Mouse (Mus musculus): Measurements from ENCODE around the gene Tnrc6c. TPM values are rescaled to one million over a fixed set of nuclear protein-coding genes. Genes with fewer than 3 reads are reported as not detected.
A peak's percentile ranks its signal among the peaks of the same experiment; 100 is the strongest.

Gene Tnrc6c
- polyA plus RNA-seq, 1 experiment: 14.6 TPM

DNA sequence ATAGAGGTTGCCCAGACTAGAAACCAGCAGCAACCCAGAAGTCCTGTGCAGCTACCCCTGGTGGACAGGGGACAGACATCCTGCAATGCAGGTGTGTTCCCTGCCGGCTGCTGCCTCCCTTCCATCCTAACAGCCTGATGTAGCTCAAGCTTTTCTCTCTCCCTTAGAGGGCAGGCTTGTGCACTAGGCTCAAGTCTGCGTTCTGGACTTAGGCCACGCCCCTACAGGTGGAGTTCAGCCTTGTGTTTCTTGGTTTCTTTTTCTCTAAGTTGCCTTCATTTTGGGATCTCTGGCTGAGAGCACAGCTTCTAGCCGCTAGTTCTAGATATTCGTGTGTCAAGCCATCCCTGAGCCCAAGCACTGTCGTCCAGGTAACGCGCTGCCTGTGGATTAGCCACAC, 31.9 kb downstream of the Tnrc6c start:
- H3K4me3 ChIP-seq (ENCODE audit: low read depth, low read length): peak overlapping the region; percentile 55
- TF ChIP-seq CTCF (IDR thresholded peaks at IDR 0.05; ENCODE audit: extremely low read depth, insufficient read length, insufficient replicate concordance, low read depth, low read length) (peak; percentile 57; the same call in 1 of the 2 replicates), POLR2A (IDR thresholded peaks at IDR 0.05; ENCODE audit: low read depth, low read length) (no peak)
- 14% methylated on average over 8 of the region's 8 CpGs for WGBS
- peaks cover 7% of the 10 kb centered on the region for H3K4me1 ChIP-seq (ENCODE audit: control insufficient read depth, insufficient read depth, insufficient read length, low read length)
- H3K36me3 ChIP-seq (ENCODE audit: control insufficient read depth, insufficient read depth, low read length): no peaks in the 10 kb centered on the region
- H3K27me3 ChIP-seq (ENCODE audit: control insufficient read depth, insufficient read depth, low read length): no peaks in the 10 kb centered on the region
- peak overlapping the region; percentile 46 for H3K27ac ChIP-seq (ENCODE audit: insufficient read depth, low read depth, low read length)

DNA sequence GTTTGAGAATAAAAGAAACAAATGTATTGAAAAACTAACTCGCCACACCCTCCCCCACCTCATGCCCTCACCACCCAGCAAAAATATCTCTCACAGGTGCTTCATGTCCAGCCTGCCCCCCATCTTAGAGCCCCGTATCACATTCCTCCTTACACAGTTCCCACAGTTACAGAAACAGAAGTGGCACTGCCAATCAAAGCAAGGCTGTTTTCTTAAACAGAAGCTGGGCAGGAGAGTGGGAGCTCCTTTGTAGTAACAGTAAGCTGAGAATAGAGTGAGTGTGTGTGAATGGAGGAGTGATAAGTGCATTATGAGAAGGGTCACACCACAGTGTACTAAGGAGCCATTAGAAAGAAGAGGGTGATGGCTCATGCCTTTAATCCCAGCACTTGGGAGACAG, 34.5 kb downstream of the Tnrc6c start:
- Histone ChIP-seq H3K27me3 (ENCODE audit: control insufficient read depth, insufficient read depth, low read length) (no peaks in the 10 kb centered on the region), H3K4me3 (ENCODE audit: low read depth, low read length) (no peak overlapping the region), H3K27ac (ENCODE audit: insufficient read depth, low read depth, low read length) (no peak overlapping the region), H3K4me1 (ENCODE audit: control insufficient read depth, insufficient read depth, insufficient read length, low read length) (peaks cover 7% of the 10 kb centered on the region), H3K36me3 (ENCODE audit: control insufficient read depth, insufficient read depth, low read length) (no peaks in the 10 kb centered on the region)
- TF ChIP-seq POLR2A (IDR thresholded peaks at IDR 0.05; ENCODE audit: low read depth, low read length): no peak
- no peak for TF ChIP-seq CTCF (IDR thresholded peaks at IDR 0.05; ENCODE audit: extremely low read depth, insufficient read length, insufficient replicate concordance, low read depth, low read length)
- WGBS: 80% methylated on average over 2 of the region's 2 CpGs

DNA sequence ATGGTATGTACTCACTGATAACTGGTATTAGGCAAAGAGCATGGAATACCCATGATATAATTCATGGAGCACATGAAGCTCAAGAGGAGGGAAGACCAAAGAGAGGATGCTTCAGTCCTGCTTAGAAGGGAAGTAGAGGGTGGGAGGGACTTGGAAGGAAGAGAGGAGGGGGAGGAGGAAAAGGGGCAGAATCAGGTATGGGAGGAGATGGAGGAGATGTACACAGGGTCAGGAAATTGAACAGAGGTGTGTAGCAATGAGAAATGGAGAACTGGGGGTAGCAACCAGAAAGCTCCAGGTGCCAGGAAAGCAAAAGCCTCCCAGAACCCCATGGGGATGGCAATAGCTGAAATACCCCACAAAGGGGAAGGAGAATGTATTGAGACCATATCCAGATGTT, 37.2 kb downstream of the Tnrc6c start:
- TF ChIP-seq CTCF (IDR thresholded peaks at IDR 0.05; ENCODE audit: extremely low read depth, insufficient read length, insufficient replicate concordance, low read depth, low read length): no peak
- no peak for TF ChIP-seq POLR2A (IDR thresholded peaks at IDR 0.05; ENCODE audit: low read depth, low read length)
- H3K27me3 ChIP-seq (ENCODE audit: control insufficient read depth, insufficient read depth, low read length): no peaks in the 10 kb centered on the region
- H3K4me1 ChIP-seq (ENCODE audit: control insufficient read depth, insufficient read depth, insufficient read length, low read length): peaks cover 3% of the 10 kb centered on the region
- no peak overlapping the region for H3K4me3 ChIP-seq (ENCODE audit: low read depth, low read length)
- H3K27ac ChIP-seq (ENCODE audit: insufficient read depth, low read depth, low read length): no peak overlapping the region
- no peaks in the 10 kb centered on the region for H3K36me3 ChIP-seq (ENCODE audit: control insufficient read depth, insufficient read depth, low read length)

DNA sequence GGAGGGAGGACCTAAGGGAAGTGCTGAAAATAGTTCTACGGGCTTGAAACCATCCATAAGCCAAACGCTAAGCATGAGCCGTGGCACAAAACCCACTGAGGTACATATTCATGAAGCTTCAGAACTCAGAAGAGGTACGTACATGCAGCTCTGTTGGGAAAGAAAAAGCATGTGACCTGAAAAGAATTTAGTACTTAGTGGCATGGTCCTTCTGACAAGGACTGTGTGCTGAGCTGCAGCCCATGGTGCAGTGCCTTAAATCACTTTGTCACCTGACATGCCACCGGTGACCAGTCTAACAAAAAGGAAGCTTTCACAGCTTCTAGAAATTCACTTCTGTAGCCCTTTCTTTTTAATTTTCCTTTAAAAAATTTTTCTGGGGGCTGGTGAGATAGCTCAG, 40.0 kb downstream of the Tnrc6c start:
- WGBS: 92% methylated on average over 5 of the region's 5 CpGs
- H3K4me1 ChIP-seq (ENCODE audit: control insufficient read depth, insufficient read depth, insufficient read length, low read length): no peaks in the 10 kb centered on the region
- no peak overlapping the region for H3K4me3 ChIP-seq (ENCODE audit: low read depth, low read length)
- no peaks in the 10 kb centered on the region for H3K27me3 ChIP-seq (ENCODE audit: control insufficient read depth, insufficient read depth, low read length)
- no peaks in the 10 kb centered on the region for H3K36me3 ChIP-seq (ENCODE audit: control insufficient read depth, insufficient read depth, low read length)
- TF ChIP-seq POLR2A (IDR thresholded peaks at IDR 0.05; ENCODE audit: low read depth, low read length) (no peak), CTCF (IDR thresholded peaks at IDR 0.05; ENCODE audit: extremely low read depth, insufficient read length, insufficient replicate concordance, low read depth, low read length) (no peak)
- H3K27ac ChIP-seq (ENCODE audit: insufficient read depth, low read depth, low read length): no peak overlapping the region

DNA sequence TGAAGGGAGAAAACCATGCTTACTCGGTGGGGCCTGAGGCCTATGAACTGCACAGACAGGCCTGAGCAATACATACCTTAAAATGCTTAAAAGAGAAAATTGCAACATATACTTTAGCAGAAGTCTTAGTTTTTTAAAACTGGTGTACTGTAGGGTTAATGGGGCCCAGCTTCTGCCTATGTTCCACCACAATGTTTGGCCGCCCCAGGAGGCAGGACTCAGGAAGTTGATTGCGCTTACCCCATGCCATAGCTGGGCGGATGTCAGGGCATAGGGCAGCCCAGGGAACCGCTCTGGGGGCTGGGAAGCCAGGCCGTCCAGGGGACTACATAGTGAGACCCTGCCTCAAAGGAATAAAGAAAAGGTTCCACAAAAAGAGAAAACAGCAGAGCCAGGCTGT, 42.5 kb downstream of the Tnrc6c start:
- WGBS: 72% methylated on average over 6 of the region's 6 CpGs
- Histone ChIP-seq H3K36me3 (ENCODE audit: control insufficient read depth, insufficient read depth, low read length) (no peaks in the 10 kb centered on the region), H3K27ac (ENCODE audit: insufficient read depth, low read depth, low read length) (no peak overlapping the region), H3K27me3 (ENCODE audit: control insufficient read depth, insufficient read depth, low read length) (no peaks in the 10 kb centered on the region), H3K4me3 (ENCODE audit: low read depth, low read length) (no peak overlapping the region), H3K4me1 (ENCODE audit: control insufficient read depth, insufficient read depth, insufficient read length, low read length) (no peaks in the 10 kb centered on the region)
- TF ChIP-seq CTCF (IDR thresholded peaks at IDR 0.05; ENCODE audit: extremely low read depth, insufficient read length, insufficient replicate concordance, low read depth, low read length) (no peak), POLR2A (IDR thresholded peaks at IDR 0.05; ENCODE audit: low read depth, low read length) (no peak)

DNA sequence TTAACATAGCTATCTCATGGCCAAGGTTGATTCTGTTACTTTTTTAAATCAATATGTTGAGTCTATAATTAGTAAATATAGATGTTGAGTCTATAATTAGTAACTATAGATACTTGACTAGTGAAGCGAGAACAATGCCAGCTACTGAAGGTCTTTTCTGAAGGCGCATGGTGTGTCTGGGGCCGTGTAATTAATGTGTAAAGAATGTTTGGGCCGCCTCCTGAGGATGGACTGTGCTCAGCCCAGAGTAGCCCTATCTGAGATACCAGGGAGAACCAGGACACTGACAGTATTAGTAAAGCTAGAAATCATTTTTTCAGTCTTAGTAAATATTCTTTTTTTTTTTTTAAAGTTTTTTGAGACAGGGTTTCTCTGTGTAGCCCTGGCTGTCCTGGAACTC, 46.8 kb downstream of the Tnrc6c start:
- Histone ChIP-seq H3K4me3 (ENCODE audit: low read depth, low read length) (no peak overlapping the region), H3K36me3 (ENCODE audit: control insufficient read depth, insufficient read depth, low read length) (peaks cover 3% of the 10 kb centered on the region), H3K27me3 (ENCODE audit: control insufficient read depth, insufficient read depth, low read length) (no peaks in the 10 kb centered on the region), H3K27ac (ENCODE audit: insufficient read depth, low read depth, low read length) (no peak overlapping the region), H3K4me1 (ENCODE audit: control insufficient read depth, insufficient read depth, insufficient read length, low read length) (no peaks in the 10 kb centered on the region)
- 83% methylated on average over 4 of the region's 4 CpGs for whole genome bisulfite sequencing
- no peak for TF ChIP-seq CTCF (IDR thresholded peaks at IDR 0.05; ENCODE audit: extremely low read depth, insufficient read length, insufficient replicate concordance, low read depth, low read length)
- TF ChIP-seq POLR2A (IDR thresholded peaks at IDR 0.05; ENCODE audit: low read depth, low read length): no peak

DNA sequence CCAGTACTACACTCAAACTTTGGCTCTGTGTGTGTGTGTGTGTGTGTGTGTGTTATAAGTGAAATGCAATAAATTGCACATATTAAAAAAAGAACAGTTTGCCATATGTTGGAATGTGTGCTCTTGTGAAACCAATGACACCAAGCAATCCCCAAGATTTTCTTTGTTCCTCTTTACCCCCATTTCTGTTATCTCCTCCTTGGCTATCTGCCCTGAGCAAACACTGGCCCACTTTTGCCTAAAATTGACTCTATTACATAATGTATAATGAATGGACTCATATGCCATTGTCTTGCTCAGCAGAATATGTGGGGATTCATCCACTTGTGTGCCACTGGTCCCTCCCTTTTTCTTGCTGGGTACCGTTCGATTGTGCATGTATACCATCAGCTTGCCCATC, 52.2 kb downstream of the Tnrc6c start:
- Histone ChIP-seq H3K27me3 (ENCODE audit: control insufficient read depth, insufficient read depth, low read length) (no peaks in the 10 kb centered on the region), H3K36me3 (ENCODE audit: control insufficient read depth, insufficient read depth, low read length) (peaks cover 3% of the 10 kb centered on the region), H3K4me1 (ENCODE audit: control insufficient read depth, insufficient read depth, insufficient read length, low read length) (no peaks in the 10 kb centered on the region; the same call in 1 of the 2 replicates), H3K27ac (ENCODE audit: insufficient read depth, low read depth, low read length) (no peak overlapping the region), H3K4me3 (ENCODE audit: low read depth, low read length) (no peak overlapping the region)
- TF ChIP-seq POLR2A (IDR thresholded peaks at IDR 0.05; ENCODE audit: low read depth, low read length): no peak
- WGBS: 88% methylated on average over 2 of the region's 2 CpGs

DNA sequence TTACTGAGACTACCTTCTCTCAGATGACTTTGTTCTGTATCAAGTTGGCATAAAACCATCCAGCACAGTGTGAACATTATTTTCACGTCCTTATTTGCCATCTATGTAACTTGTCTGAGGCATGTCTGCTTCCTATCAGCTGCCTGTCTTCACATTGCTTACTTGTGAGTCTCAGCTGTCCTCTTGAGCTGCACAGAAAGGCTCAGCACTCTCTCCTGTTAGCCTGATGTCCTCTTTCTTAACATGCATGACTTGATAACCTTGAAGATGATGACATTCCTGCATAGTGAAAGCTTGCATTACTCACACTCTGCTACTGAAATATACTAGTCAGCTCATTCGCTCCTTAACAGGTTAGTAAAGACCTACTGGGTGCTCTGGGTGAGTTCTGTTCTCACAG, 53.1 kb downstream of the Tnrc6c start:
- H3K4me1 ChIP-seq (ENCODE audit: control insufficient read depth, insufficient read depth, insufficient read length, low read length): no peaks in the 10 kb centered on the region; the same call in 1 of the 2 replicates
- peaks cover 3% of the 10 kb centered on the region for H3K36me3 ChIP-seq (ENCODE audit: control insufficient read depth, insufficient read depth, low read length)
- no peak overlapping the region for H3K27ac ChIP-seq (ENCODE audit: insufficient read depth, low read depth, low read length)
- TF ChIP-seq POLR2A (IDR thresholded peaks at IDR 0.05; ENCODE audit: low read depth, low read length): no peak
- no peak for TF ChIP-seq CTCF (IDR thresholded peaks at IDR 0.05; ENCODE audit: extremely low read depth, insufficient read length, insufficient replicate concordance, low read depth, low read length)
- H3K27me3 ChIP-seq (ENCODE audit: control insufficient read depth, insufficient read depth, low read length): no peaks in the 10 kb centered on the region
- H3K4me3 ChIP-seq (ENCODE audit: low read depth, low read length): no peak overlapping the region
- 75% methylated on average over 2 of the region's 2 CpGs for WGBS

Data from small intestine, adult 2 months (tissue).